Mouse (Mus musculus) heart, embryonic 14.5 days (tissue): ENCODE measurements around the gene Fam117b. TPM values are rescaled to one million over a fixed set of nuclear protein-coding genes. Genes with fewer than 3 reads are reported as not detected.
A peak's percentile ranks its signal among the peaks of the same experiment; 100 is the strongest.

ENCODE experiments used
- ATAC-seq: fragments of 200-750 bp; cut with Nextera tagmentation; 2 replicates; pipeline ENCODE4 v1.8.0; 2017; ENCODE audit warnings: low read depth, moderate TSS enrichment; ENCODE audit not compliant: insufficient number of reproducible peaks, insufficient read depth, low FRiP score
- H3K27ac ChIP-seq, 2 experiments: fragments of 200-500 bp in 1 of 2; fragments of 300-500 bp in 1 of 2; sonication (generic) in 1 of 2; replicated peaks in 1 of 2; 2 replicates each; pipeline ENCODE4 v1.5.1; 2012 to 2014; ENCODE audit warnings: low read depth in 2 of 2, low read length in 2 of 2, control low read depth in 1 of 2, mild to moderate bottlenecking in 1 of 2, mixed read lengths in 1 of 2; ENCODE audit not compliant: control insufficient read depth in 1 of 2, insufficient read depth in 1 of 2
- H3K27me3 ChIP-seq: fragments of 300-500 bp; sonication (generic); 2 replicates; pipeline ENCODE4 v1.6.1; 2014; ENCODE audit warnings: mild to moderate bottlenecking, low read length, control low read depth; ENCODE audit not compliant: control insufficient read depth, insufficient read depth
- H3K36me3 ChIP-seq: fragments of 300-500 bp; sonication (generic); 2 replicates; pipeline ENCODE4 v1.6.1; 2014; ENCODE audit warnings: mild to moderate bottlenecking, control low read depth, low read length, mixed read lengths; ENCODE audit not compliant: control insufficient read depth, insufficient read depth
- H3K4me1 ChIP-seq, 2 experiments: fragments of 200-500 bp in 1 of 2; fragments of 300-500 bp in 1 of 2; sonication (generic) in 1 of 2; 2 replicates each; pipeline ENCODE4 v1.6.1; 2012 to 2014; ENCODE audit warnings: low read length in 2 of 2, control low read depth in 1 of 2, mixed read lengths in 1 of 2; ENCODE audit not compliant: control insufficient read depth in 2 of 2, insufficient read depth in 2 of 2
- H3K4me2 ChIP-seq: fragments of 300-500 bp; sonication (generic); 2 replicates; pipeline ENCODE4 v1.6.1; 2014; ENCODE audit warnings: mild to moderate bottlenecking, low read length
- H3K4me3 ChIP-seq, 2 experiments: fragments of 200-500 bp in 1 of 2; fragments of 300-500 bp in 1 of 2; sonication (generic) in 1 of 2; 2 replicates each; pipeline ENCODE4 v1.5.1; 2012 to 2014; ENCODE audit warnings: low read length in 2 of 2, mild to moderate bottlenecking in 2 of 2, control low read depth in 1 of 2, low read depth in 1 of 2, moderate library complexity in 1 of 2; ENCODE audit not compliant: control insufficient read depth in 1 of 2, insufficient read depth in 1 of 2
- H3K9ac ChIP-seq: fragments of 300-500 bp; sonication (generic); 2 replicates; pipeline ENCODE4 v1.6.1; 2014; ENCODE audit warnings: mild to moderate bottlenecking, low read length
- H3K9me3 ChIP-seq: fragments of 300-500 bp; sonication (generic); 2 replicates; pipeline ENCODE4 v1.6.1; 2016; ENCODE audit warnings: low read length, control low read depth; ENCODE audit not compliant: control insufficient read depth
- WGBS: fragments of 180-500 bp; shearing (Covaris S2); extraction: QIAGEN DNeasy Blood & Tissue Kit; methylation state at CpG from one replicate; pipeline ENCODE4 v1.1.7; 2014; 5-methylcytosine and 5-hydroxymethylcytosine counted together
- polyA plus RNA-seq: library from polyadenylated mRNA; unstranded; fragments of >200 nt; fragmentation: Nextera tagmentation; extraction: Ambion mirVana; gene quantifications from 2 replicates; pipeline ENCODE4 v1.2.1, GENCODE M21; 2014

The Fam117b gene
- polyA plus RNA-seq, 1 experiment from 2014 or later = 6.8 TPM

GRCm38 (mm10) chr1:59891185-59891584 lies 21.6 kb upstream of the Fam117b start:
- ATAC-seq = no peak
- 77% methylated on average over 4 of the region's 4 CpGs for WGBS
- Histone ChIP-seq H3K27me3 (no peaks in the 10 kb centered on the region), H3K4me3 (no peak overlapping the region), H3K27ac (no peak overlapping the region), H3K4me1 (peaks cover 12 to 26% of the 10 kb centered on the region in 2 experiments), H3K9ac (no peak overlapping the region), H3K4me2 (no peak overlapping the region), H3K36me3 (no peaks in the 10 kb centered on the region), H3K9me3 (no peaks in the 10 kb centered on the region)

GRCm38 (mm10) chr1:59892777-59893176 lies 20.0 kb upstream of the Fam117b start:
- Histone ChIP-seq H3K36me3 (no peaks in the 10 kb centered on the region), H3K4me3 (no peak overlapping the region), H3K9ac (no peak overlapping the region), H3K9me3 (no peaks in the 10 kb centered on the region), H3K4me2 (no peak overlapping the region), H3K27me3 (no peaks in the 10 kb centered on the region), H3K27ac (no peak overlapping the region), H3K4me1 (peaks cover 8 to 13% of the 10 kb centered on the region in 2 experiments; a peak in 3 of 4 replicates)
- WGBS = 89% methylated on average over 8 of the region's 8 CpGs
- no peak for ATAC-seq

DNA sequence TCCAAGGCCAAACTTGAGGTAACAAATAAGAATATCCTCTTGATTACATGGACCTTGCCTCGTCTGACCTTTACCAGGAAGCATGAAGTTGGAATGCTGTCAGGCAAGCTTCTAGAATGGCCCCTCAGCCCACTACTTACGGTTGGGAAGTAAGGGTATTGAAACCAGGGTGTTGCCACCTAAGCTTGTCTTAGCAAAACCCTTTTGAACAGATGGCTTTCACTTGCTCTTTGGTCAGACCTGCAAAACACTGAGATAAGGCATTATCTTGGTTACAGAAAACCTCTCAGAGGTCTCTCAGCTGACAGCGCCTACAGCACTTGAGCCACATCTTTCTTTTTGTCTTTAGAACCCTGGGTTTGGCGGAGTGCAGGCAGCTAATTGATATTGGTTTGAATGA lies 18.8 kb upstream of the Fam117b start:
- no peak for ATAC-seq
- Histone ChIP-seq H3K4me3 (no peak overlapping the region), H3K36me3 (no peaks in the 10 kb centered on the region), H3K9ac (no peak overlapping the region), H3K27ac (no peak overlapping the region), H3K9me3 (no peaks in the 10 kb centered on the region), H3K27me3 (no peaks in the 10 kb centered on the region), H3K4me1 (peaks cover 8 to 15% of the 10 kb centered on the region in 2 experiments; a peak in 3 of 4 replicates), H3K4me2 (no peak overlapping the region)
- 39% methylated on average over 4 of the region's 4 CpGs for WGBS

DNA sequence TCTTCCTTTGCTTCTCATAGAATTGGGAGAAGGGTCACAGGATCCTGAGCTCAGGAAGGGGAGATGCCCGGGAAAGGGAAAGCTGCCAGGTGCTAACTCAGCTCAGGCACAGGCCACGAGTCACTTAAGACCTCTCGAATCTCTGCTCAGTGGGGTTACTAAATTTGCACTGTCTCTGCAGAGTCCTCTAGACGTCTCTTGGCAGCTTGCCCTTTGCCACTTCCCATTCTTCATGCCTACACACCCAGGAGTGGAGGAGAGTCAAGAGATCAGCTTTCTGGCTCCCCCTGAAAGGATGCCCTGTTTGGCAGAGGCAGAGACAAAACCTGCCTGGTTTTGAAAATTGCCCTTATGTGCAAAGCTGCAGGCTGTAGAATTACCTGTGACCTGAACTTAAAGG lies 17.4 kb upstream of the Fam117b start:
- Histone ChIP-seq H3K36me3 (no peaks in the 10 kb centered on the region), H3K27me3 (no peaks in the 10 kb centered on the region), H3K27ac (no peak overlapping the region), H3K4me2 (no peak overlapping the region), H3K9ac (no peak overlapping the region), H3K9me3 (no peaks in the 10 kb centered on the region), H3K4me3 (no peak overlapping the region), H3K4me1 (peaks cover 12 to 22% of the 10 kb centered on the region in 2 experiments; a peak in 3 of 4 replicates)
- ATAC-seq = peak; percentile 39; the same call in 1 of the 2 replicates
- WGBS = 24% methylated on average over 4 of the region's 4 CpGs

DNA sequence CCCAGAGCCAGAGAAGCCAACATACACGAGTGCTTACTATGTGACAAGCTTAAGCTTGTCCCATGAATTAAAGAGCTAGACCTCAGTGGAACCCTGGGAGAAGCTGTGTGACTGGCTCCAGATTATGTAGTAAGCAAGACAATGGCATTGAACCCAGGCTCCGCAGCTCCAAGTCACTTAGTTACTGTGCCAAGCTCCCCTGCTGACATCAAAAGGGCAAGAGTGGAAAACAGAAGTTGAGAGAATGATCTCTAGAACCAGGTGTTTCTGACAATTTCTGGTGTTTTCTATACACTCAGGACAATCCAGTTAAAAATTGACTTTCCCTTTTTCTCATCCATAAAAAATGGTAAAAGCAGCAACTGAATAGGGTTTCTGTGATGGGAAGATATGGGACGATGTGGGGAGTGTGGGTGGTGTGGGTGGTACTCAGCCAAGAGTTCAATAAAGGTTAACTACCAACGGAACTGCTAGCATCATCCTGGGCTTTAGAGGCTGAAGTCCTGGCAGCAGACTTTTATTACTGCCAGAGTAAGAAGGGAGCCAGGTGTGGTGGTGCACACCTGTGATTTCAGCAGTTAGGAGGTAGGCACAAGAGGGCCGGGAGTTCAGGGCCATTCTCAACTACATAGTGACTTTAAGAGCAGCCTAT lies 15.5 kb upstream of the Fam117b start:
- H3K4me3 ChIP-seq = no peak overlapping the region
- no peak overlapping the region for H3K27ac ChIP-seq
- no peaks in the 10 kb centered on the region for H3K9me3 ChIP-seq
- 73% methylated on average over 5 of the region's 5 CpGs for WGBS
- no peak for ATAC-seq
- no peak overlapping the region for H3K4me2 ChIP-seq
- no peaks in the 10 kb centered on the region for H3K27me3 ChIP-seq
- no peaks in the 10 kb centered on the region for H3K36me3 ChIP-seq
- H3K9ac ChIP-seq = no peak overlapping the region
- H3K4me1 ChIP-seq = peaks cover 12 to 22% of the 10 kb centered on the region in 2 experiments; a peak in 3 of 4 replicates

DNA sequence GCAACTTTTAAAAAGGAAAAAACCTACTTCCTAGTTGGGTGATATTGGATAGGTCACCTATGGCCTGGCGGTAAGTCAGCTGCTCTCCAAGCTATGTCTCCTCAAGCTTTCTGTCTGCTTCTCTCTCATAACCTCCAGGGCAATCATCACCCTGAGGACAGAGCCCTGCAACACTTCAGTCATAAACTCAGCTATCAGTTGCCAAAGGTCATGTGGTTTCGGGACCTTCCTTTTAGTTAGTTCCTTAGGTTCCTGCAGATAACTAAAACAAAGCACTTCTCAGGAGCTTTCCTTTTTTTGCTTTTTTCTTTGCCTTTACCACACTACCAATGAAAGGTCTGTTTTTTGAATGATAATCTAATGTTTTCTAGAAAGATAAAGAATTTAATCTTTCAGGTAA lies 13.1 kb upstream of the Fam117b start:
- peaks cover 7 to 19% of the 10 kb centered on the region in 2 experiments; a peak in 3 of 4 replicates for H3K4me1 ChIP-seq
- H3K27me3 ChIP-seq = no peaks in the 10 kb centered on the region
- no peak overlapping the region for H3K27ac ChIP-seq
- no peak overlapping the region for H3K9ac ChIP-seq
- no peak overlapping the region for H3K4me2 ChIP-seq
- H3K9me3 ChIP-seq = no peaks in the 10 kb centered on the region
- H3K36me3 ChIP-seq = no peaks in the 10 kb centered on the region
- no peak overlapping the region for H3K4me3 ChIP-seq
- ATAC-seq = no peak
- WGBS = 26% methylated on average over 2 of the region's 2 CpGs

DNA sequence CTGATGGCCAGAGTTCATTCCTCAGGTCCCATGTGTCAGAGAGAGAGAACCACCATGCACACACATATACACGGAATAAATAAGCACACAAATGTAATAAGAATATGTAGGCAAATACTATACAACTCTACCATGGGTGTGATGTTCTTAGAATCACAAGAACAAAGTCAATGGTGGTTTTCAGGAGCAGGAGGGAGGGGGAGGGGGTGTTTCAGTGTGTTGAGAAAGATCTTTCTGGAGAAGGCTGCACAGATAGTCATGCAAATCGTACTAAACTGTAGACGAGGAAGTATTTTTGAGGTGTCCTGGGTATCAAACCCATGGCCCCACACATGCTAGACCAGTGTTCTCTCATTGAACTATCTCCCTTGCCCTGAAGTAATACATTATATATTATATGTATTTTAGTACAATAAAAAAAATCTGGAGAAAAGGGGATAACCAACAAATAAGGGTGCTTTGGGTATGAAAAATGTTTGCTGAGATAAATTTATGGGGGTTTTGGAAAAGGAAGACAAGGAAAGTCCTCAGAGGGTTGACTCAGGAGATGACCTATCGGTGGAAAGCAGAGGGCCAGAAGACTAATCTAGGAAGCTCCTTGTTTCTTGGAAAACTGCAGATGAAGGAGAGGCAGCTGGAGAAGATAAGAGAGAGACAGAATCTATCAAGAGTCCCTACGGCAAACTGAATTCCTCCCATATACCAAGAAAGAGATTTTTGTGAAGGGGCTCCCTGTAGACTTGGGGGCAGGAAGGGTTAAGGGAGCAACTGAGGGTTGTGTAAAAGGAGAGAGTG lies 11.5 kb upstream of the Fam117b start:
- ATAC-seq = no peak
- peaks cover 4 to 8% of the 10 kb centered on the region in 2 experiments; a peak in 3 of 4 replicates for H3K4me1 ChIP-seq
- H3K9ac ChIP-seq = no peak overlapping the region
- no peaks in the 10 kb centered on the region for H3K9me3 ChIP-seq
- H3K27me3 ChIP-seq = no peaks in the 10 kb centered on the region
- no peak overlapping the region for H3K4me2 ChIP-seq
- no peaks in the 10 kb centered on the region for H3K36me3 ChIP-seq
- H3K27ac ChIP-seq = no peak overlapping the region
- 80% methylated on average over 5 of the region's 5 CpGs for WGBS
- no peak overlapping the region for H3K4me3 ChIP-seq
